9 mouse cellular contexts compared by ENCODE assay signal in the genomic region with DNA sequence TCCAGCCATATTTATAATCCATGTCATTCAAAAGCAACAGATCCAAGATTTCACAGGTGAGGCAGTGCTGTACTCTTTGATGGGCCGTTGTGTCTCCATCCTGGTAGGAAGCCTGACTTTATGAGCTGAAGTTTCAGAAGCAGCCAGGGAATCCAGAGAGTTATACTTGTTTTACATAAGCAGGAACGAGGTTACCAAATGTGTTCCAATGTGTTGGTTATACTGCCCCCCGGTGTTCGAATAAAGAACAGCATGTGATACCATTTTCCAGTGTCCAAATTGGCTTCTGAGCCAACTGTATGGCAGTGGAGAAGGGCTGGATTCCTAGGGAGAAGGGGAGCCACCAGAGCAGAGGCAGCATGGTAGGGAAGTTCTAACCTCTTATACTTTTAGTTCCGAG. TPM values are rescaled to one million over a fixed set of nuclear protein-coding genes. Genes with fewer than 3 reads are reported as not detected.
DNase-seq lines count a peak whose midpoint lies in the region; ATAC-seq and TF ChIP-seq lines count a peak whose summit lies in the region.
"Had no signal": no experiment of that assay in that cellular context is flagged by ENCODE, and none has a peak within 500 bp of the region (broad histone marks: within the 10 kb centered on the region; RNA-seq: fewer than 3 reads in every experiment).

No protein-coding gene starts in this region.

- no peak overlapping the region for H3K27ac ChIP-seq in forebrain, embryonic 10.5 days
- no peak overlapping the region for H3K27ac ChIP-seq in forebrain, embryonic 12.5 days
- no peak overlapping the region for H3K27ac ChIP-seq in lung, embryonic 14.5 days (ENCODE audit: low read depth)
- H3K27ac ChIP-seq: limb, embryonic 13.5 days had no signal

- no peak overlapping the region for H3K4me3 ChIP-seq in forebrain, embryonic 10.5 days
- no peak overlapping the region for H3K4me3 ChIP-seq in forebrain, embryonic 12.5 days (replicated peaks)
- no peak overlapping the region for H3K4me3 ChIP-seq in lung, embryonic 14.5 days (ENCODE audit: low read depth, low read length)
- H3K4me3 ChIP-seq: limb, embryonic 13.5 days had no signal

- WGBS in forebrain, embryonic 10.5 days = 16% methylated on average over 5 of the region's 5 CpGs
- WGBS in forebrain, embryonic 12.5 days = 14% methylated on average over 5 of the region's 5 CpGs
- WGBS in lung, embryonic 14.5 days = 14% methylated on average over 5 of the region's 5 CpGs

- H3K9ac ChIP-seq in forebrain, embryonic 12.5 days = no peak overlapping the region
- no peak overlapping the region for H3K9ac ChIP-seq in lung, embryonic 14.5 days
- H3K9ac ChIP-seq: limb, embryonic 13.5 days had no signal

- no peaks in the 10 kb centered on the region for H3K36me3 ChIP-seq in forebrain, embryonic 10.5 days (replicated peaks)
- no peaks in the 10 kb centered on the region for H3K36me3 ChIP-seq in forebrain, embryonic 12.5 days (replicated peaks)
- no peaks in the 10 kb centered on the region for H3K36me3 ChIP-seq in lung, embryonic 14.5 days (ENCODE audit: insufficient read depth)
- H3K36me3 ChIP-seq: limb, embryonic 13.5 days had no signal

- peak; percentile 87 for TF ChIP-seq CTCF in lung, embryonic 14.5 days (IDR thresholded peaks at IDR 0.05; ENCODE audit: low read depth)

- H3K9me3 ChIP-seq in forebrain, embryonic 10.5 days = no peaks in the 10 kb centered on the region
- H3K9me3 ChIP-seq in forebrain, embryonic 12.5 days = no peaks in the 10 kb centered on the region
- H3K9me3 ChIP-seq in lung, embryonic 14.5 days (ENCODE audit: low read depth, low read length) = no peaks in the 10 kb centered on the region
- H3K9me3 ChIP-seq: limb, embryonic 13.5 days had no signal

- H3K4me1 ChIP-seq in forebrain, embryonic 10.5 days = no peaks in the 10 kb centered on the region
- H3K4me1 ChIP-seq in forebrain, embryonic 12.5 days = no peaks in the 10 kb centered on the region
- H3K4me1 ChIP-seq in lung, embryonic 14.5 days (ENCODE audit: insufficient read depth) = no peaks in the 10 kb centered on the region
- H3K4me1 ChIP-seq: limb, embryonic 13.5 days had no signal

- no peak for ATAC-seq in forebrain, embryonic 12.5 days (ENCODE audit: low FRiP score)
- peak; percentile 35; the same call in 1 of the 2 replicates for ATAC-seq in lung, embryonic 14.5 days (ENCODE audit: insufficient read depth)

- DNase-seq in forebrain, embryonic 10.5 days (ENCODE audit: extremely low spot score, low spot score) = peak; percentile 60
- peak; percentile 68 for DNase-seq in Muller cell, postnatal 12 days (ENCODE audit: inconsistent ontology term)
- DNase-seq in cerebellum, adult 8-10 months = peak; percentile 77
- peak; percentile 25 to 60 for DNase-seq in frontal cortex, postnatal 14 days (ENCODE audit: low spot score in 2 of 2)
- DNase-seq in layer of hippocampus, adult 11-12 months (ENCODE audit: low spot score) = peak; percentile 77
- peak; percentile 95 for DNase-seq in lung, embryonic 14.5 days
- DNase-seq in right cerebral cortex, postnatal 10 days (ENCODE audit: low spot score in 2 of 2) = peak; percentile 56 to 76

- H3K27me3 ChIP-seq in forebrain, embryonic 10.5 days (ENCODE audit: poor library complexity, severe bottlenecking) = no peaks in the 10 kb centered on the region
- H3K27me3 ChIP-seq in forebrain, embryonic 12.5 days = no peaks in the 10 kb centered on the region
- no peaks in the 10 kb centered on the region for H3K27me3 ChIP-seq in lung, embryonic 14.5 days (ENCODE audit: insufficient read depth, low read length)
- H3K27me3 ChIP-seq: limb, embryonic 13.5 days had no signal

- H3K4me2 ChIP-seq in forebrain, embryonic 12.5 days = no peak overlapping the region
- H3K4me2 ChIP-seq in lung, embryonic 14.5 days = no peak overlapping the region
- H3K4me2 ChIP-seq: limb, embryonic 13.5 days had no signal

RNA-seq across cellular contexts. Expression of a gene that starts 29.5 kb away (rescaled TPM):
- 11.1 and 11.9 TPM in 2 replicates for polyA plus RNA-seq in forebrain, embryonic 10.5 days (2016; fragmentation: Nextera tagmentation; extraction: Ambion mirVana)
- polyA plus RNA-seq in forebrain, embryonic 12.5 days (2016; fragmentation: Nextera tagmentation; extraction: Ambion mirVana) = 9.0 and 10.3 TPM in 2 replicates
- 16.8 and 18.0 TPM in 2 replicates for polyA plus RNA-seq in lung, embryonic 14.5 days (2014; fragmentation: Nextera tagmentation; extraction: Ambion mirVana)

RNA-seq across cellular contexts. Expression of a gene that starts 46.3 kb away (rescaled TPM):
- polyA plus RNA-seq in forebrain, embryonic 10.5 days (2016; fragmentation: Nextera tagmentation; extraction: Ambion mirVana) = 93.9 and 99.6 TPM in 2 replicates
- 100 and 102 TPM in 2 replicates for polyA plus RNA-seq in forebrain, embryonic 12.5 days (2016; fragmentation: Nextera tagmentation; extraction: Ambion mirVana)
- 180 and 193 TPM in 2 replicates for polyA plus RNA-seq in lung, embryonic 14.5 days (2014; fragmentation: Nextera tagmentation; extraction: Ambion mirVana)

Comparison
In these comparisons a context has a peak if more than half of its experiments do, and no peak if none do; other contexts are left out.
1. DNase-seq: peak in every context shown above with its lines; median percentile 95 in lung, embryonic 14.5 days; 77 in cerebellum, adult 8-10 months; 77 in layer of hippocampus, adult 11-12 months; 68 in Muller cell, postnatal 12 days; 66 in right cerebral cortex, postnatal 10 days; 60 in forebrain, embryonic 10.5 days; 42 in frontal cortex, postnatal 14 days.